7 mouse cellular contexts compared by ENCODE assay signal in genomic region chr13:89539205-89539886, GRCm38 (mm10). TPM values are rescaled to one million over a fixed set of nuclear protein-coding genes. Genes with fewer than 3 reads are reported as not detected.
DNase-seq lines count a peak whose midpoint lies in the region; ATAC-seq lines count a peak whose summit lies in the region.

Gene Hapln1 (plus strand): TSS chr13:89539796.

- H3K9ac ChIP-seq in embryonic facial prominence, embryonic 14.5 days (ENCODE audit: low read depth, low read length) = peak within 1 kb of the TSS; percentile 65
- H3K9ac ChIP-seq in hindbrain, embryonic 14.5 days = peak within 1 kb of the TSS; percentile 66

- H3K4me2 ChIP-seq in embryonic facial prominence, embryonic 14.5 days (ENCODE audit: low read depth, low read length) = peak within 1 kb of the TSS; percentile 88
- H3K4me2 ChIP-seq in hindbrain, embryonic 14.5 days (replicated peaks) = peak within 1 kb of the TSS; percentile 91

- peaks cover 2% of the 10 kb centered on the region; the same call in 1 of the 2 replicates for H3K4me1 ChIP-seq in embryonic facial prominence, embryonic 14.5 days (ENCODE audit: control insufficient read depth, insufficient read depth, low read length)
- H3K4me1 ChIP-seq in hindbrain, embryonic 14.5 days (replicated peaks; ENCODE audit: control insufficient read depth, insufficient read depth, low read length) = no peaks in the 10 kb centered on the region

- peak within 1 kb of the TSS; percentile 80 for H3K27ac ChIP-seq in embryonic facial prominence, embryonic 14.5 days (replicated peaks; ENCODE audit: low read depth, low read length)
- no peak within 1 kb of the TSS for H3K27ac ChIP-seq in hindbrain, embryonic 14.5 days

- WGBS in embryonic facial prominence, embryonic 14.5 days = under 1% methylated on average over 24 of the region's 29 CpGs
- WGBS in hindbrain, embryonic 14.5 days = under 1% methylated on average over 29 of the region's 29 CpGs

- H3K4me3 ChIP-seq in embryonic facial prominence, embryonic 14.5 days (ENCODE audit: low read depth, low read length) = peak within 1 kb of the TSS; percentile 53
- peak within 1 kb of the TSS; percentile 52 for H3K4me3 ChIP-seq in hindbrain, embryonic 14.5 days (replicated peaks; ENCODE audit: low read length)

- DNase-seq in urinary bladder, postnatal 14 days (ENCODE audit: low spot score) = peak; percentile 22
- no peak for DNase-seq in urinary bladder, postnatal 10 days (ENCODE audit: low spot score)
- DNase-seq in embryonic facial prominence, embryonic 14.5 days (ENCODE audit: low spot score) = peak; percentile 88
- DNase-seq in hindbrain, embryonic 14.5 days (ENCODE audit: low spot score) = peak; percentile 55
- peak; percentile 14 to 39 for DNase-seq in left cerebral cortex, adult 8-10 months (ENCODE audit: low spot score in 2 of 2)
- peak; percentile 59 for DNase-seq in right cerebral cortex, postnatal 25 days

- ATAC-seq in embryonic facial prominence, embryonic 14.5 days (ENCODE audit: low read depth) = peak; percentile 77
- ATAC-seq in hindbrain, embryonic 14.5 days (ENCODE audit: low FRiP score) = peak; percentile 85
- ATAC-seq in megakaryocyte, adult 5-6 weeks (ENCODE audit: poor library complexity, severe bottlenecking) = peak; percentile 43

- H3K36me3 ChIP-seq in embryonic facial prominence, embryonic 14.5 days (ENCODE audit: control insufficient read depth, insufficient read depth, low read length) = no peaks in the 10 kb centered on the region
- no peaks in the 10 kb centered on the region for H3K36me3 ChIP-seq in hindbrain, embryonic 14.5 days (replicated peaks; ENCODE audit: control insufficient read depth, insufficient read depth)

- no peaks in the 10 kb centered on the region for H3K9me3 ChIP-seq in embryonic facial prominence, embryonic 14.5 days (ENCODE audit: control insufficient read depth, low read length)
- H3K9me3 ChIP-seq in hindbrain, embryonic 14.5 days (ENCODE audit: control insufficient read depth, low read length) = no peaks in the 10 kb centered on the region

- no peaks in the 10 kb centered on the region for H3K27me3 ChIP-seq in embryonic facial prominence, embryonic 14.5 days (replicated peaks; ENCODE audit: control insufficient read depth, insufficient read depth, low read length)
- H3K27me3 ChIP-seq in hindbrain, embryonic 14.5 days (ENCODE audit: control insufficient read depth, insufficient read depth, low read length) = no peaks in the 10 kb centered on the region

RNA-seq across cellular contexts. Expression of gene Hapln1, which starts in this region (rescaled TPM):
- 25.2 and 38.3 TPM in 2 replicates for polyA plus RNA-seq in embryonic facial prominence, embryonic 14.5 days (2014; fragmentation: Nextera tagmentation; extraction: Ambion mirVana)
- polyA plus RNA-seq in hindbrain, embryonic 14.5 days (2014; fragmentation: Nextera tagmentation; extraction: Ambion mirVana) = 0.48 and 0.62 TPM in 2 replicates
- total RNA-seq in left cerebral cortex, adult 8-10 months (2022) = 10 to 100 TPM; 15.3 to 20.1 (median 17.3) TPM
- total RNA-seq in megakaryocyte, adult 5-6 weeks (2015) = 0.25 TPM in 1 of 2 replicates, not detected in the other
- not detected in 2 replicates for total RNA-seq in megakaryocyte, adult 5-6 weeks (2017)

Comparison
In these comparisons a context has a peak if more than half of its experiments do, and no peak if none do; other contexts are left out.
1. RNA of gene Hapln1 (total RNA-seq): 15.3 to 20.1 TPM in left cerebral cortex, adult 8-10 months; 0.25 TPM in megakaryocyte, adult 5-6 weeks; every median in the first group is over 10 times any median in the second.
2. RNA of gene Hapln1 (polyA plus RNA-seq): 25.2 to 38.3 TPM in embryonic facial prominence, embryonic 14.5 days; 0.48 to 0.62 TPM in hindbrain, embryonic 14.5 days; every median in the first group is over 10 times any median in the second.
3. Peak in DNase-seq, ATAC-seq, H3K4me3 ChIP-seq, H3K9ac ChIP-seq and H3K4me2 ChIP-seq in hindbrain, embryonic 14.5 days; RNA of the gene not detected or under 1 TPM.
4. Peak in ATAC-seq in megakaryocyte, adult 5-6 weeks; RNA of the gene not detected or under 1 TPM.
5. Peak in every context shown above with its lines, with median percentiles within 50 percentile points of each other: ATAC-seq.